Mouse (Mus musculus): ENCODE results near the gene Tacc2. TPM values are rescaled to one million over a fixed set of nuclear protein-coding genes. Genes with fewer than 3 reads are reported as not detected.
A peak's percentile ranks its signal among the peaks of the same experiment; 100 is the strongest.

Tacc2 gene
- polyA plus RNA-seq, 1 experiment from 2014 or later, result 34.7 TPM

DNA sequence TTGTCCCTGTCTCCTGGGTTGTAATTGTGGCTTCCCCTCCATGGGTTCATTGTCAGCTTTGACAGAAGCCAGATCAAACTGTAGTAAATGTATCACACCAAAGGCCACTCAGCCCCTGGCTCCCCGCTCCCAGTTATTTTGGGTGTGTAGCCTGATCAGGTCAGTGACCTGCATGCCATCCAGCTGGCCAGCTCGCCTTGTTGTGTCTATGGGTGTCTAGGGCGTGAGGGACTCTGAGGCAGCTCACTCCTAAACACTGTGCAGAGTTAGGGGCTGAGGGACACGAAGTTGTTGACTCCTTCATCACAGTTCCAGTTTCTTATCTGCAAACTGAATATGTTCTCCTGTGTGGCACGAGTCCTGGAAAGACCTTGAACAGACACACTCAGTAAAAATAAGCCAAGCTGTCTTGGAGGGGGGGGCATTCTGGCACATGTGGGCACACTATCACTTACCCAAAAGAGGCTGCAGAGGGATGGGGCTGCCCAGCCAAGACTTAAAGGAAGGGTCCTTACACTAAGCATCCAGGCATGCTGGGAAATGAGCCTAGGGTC, 203.7 kb downstream of the Tacc2 start:
- Histone ChIP-seq H3K4me2 (ENCODE audit: low read depth, severe bottlenecking) (no peak overlapping the region), H3K27me3 (ENCODE audit: control insufficient read depth, insufficient read depth, low read length) (no peaks in the 10 kb centered on the region), H3K9me3 (ENCODE audit: control insufficient read depth, low read length) (no peaks in the 10 kb centered on the region), H3K9ac (ENCODE audit: low read length) (no peak overlapping the region), H3K36me3 (ENCODE audit: control insufficient read depth, insufficient read depth, low read length) (no peaks in the 10 kb centered on the region), H3K4me3 (ENCODE audit: low read depth, low read length) (no peak overlapping the region), H3K4me1 (ENCODE audit: control insufficient read depth, insufficient read depth, low read length) (no peaks in the 10 kb centered on the region), H3K27ac (replicated peaks; ENCODE audit: low read depth, low read length) (no peak overlapping the region)
- ATAC-seq (ENCODE audit: insufficient number of reproducible peaks, low FRiP score, low TSS enrichment, low read depth) (no peak), DNase-seq (ENCODE audit: low spot score) (no peak)
- WGBS, result 59% methylated on average over 5 of the region's 5 CpGs

DNA sequence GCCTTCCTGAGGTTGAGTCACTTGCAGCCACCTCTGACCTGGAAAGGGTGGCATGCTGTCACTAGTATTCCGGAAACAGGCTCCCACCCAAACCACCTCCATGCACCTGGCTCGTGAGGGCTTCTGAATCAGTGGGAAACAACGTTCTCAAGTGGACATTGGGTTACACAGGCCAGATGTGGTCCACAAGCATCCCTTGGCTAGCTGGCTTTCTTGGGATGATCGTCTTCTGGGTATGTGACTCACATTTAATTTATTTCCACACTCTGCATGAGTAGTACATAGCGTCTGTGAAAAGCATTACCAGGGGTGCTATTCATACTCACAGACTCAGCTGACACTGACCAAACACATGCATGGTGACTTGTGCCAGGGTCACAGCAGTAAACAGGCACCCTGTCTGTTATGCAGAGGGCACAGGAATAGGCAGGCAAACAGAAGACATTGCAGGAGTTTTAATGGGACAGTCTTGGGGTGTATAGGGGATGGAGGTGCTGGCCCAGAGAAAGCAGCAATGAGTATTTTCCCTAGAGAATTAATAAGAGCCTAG, 205.3 kb downstream of the Tacc2 start:
- Histone ChIP-seq H3K36me3 (ENCODE audit: control insufficient read depth, insufficient read depth, low read length) (no peaks in the 10 kb centered on the region), H3K4me1 (ENCODE audit: control insufficient read depth, insufficient read depth, low read length) (no peaks in the 10 kb centered on the region), H3K27ac (replicated peaks; ENCODE audit: low read depth, low read length) (no peak overlapping the region), H3K4me2 (ENCODE audit: low read depth, severe bottlenecking) (no peak overlapping the region), H3K9me3 (ENCODE audit: control insufficient read depth, low read length) (no peaks in the 10 kb centered on the region), H3K27me3 (ENCODE audit: control insufficient read depth, insufficient read depth, low read length) (no peaks in the 10 kb centered on the region), H3K9ac (ENCODE audit: low read length) (no peak overlapping the region), H3K4me3 (ENCODE audit: low read depth, low read length) (no peak overlapping the region)
- WGBS, result 79% methylated on average over 5 of the region's 5 CpGs
- ATAC-seq (ENCODE audit: insufficient number of reproducible peaks, low FRiP score, low TSS enrichment, low read depth), result no peak
- DNase-seq (ENCODE audit: low spot score), result no peak

DNA sequence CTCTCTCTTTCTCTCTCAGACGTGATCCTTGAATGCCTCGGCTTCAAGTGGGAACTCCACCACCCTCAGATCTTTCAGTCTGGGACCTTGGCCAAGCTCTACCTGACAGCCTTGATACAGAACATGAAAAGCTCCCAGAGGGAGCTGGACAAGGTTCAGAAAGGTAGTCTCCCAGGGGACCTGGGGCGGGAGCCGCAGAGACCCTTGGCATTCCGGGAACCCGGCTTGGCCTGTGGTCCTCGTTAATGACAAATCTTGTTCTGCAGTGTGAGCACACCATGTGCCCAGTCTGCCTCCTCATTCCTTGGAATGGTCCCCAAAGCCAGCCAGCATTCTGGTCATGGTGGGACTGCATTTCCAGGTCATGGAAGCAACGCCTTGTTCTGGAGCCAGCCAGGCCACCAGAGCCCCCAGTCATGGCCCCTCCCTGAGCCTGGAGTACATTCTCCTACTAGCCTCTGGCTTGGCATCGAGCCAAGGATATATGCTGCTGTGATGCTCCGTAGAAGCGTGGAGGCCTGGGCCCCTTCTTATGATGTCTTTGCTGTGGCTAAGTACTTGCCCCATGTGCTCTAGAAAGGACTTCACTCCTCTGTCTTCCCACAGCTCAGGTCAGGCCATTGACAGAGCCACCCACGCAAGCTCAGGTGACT, 208.8 kb downstream of the Tacc2 start:
- H3K9ac ChIP-seq (ENCODE audit: low read length), result no peak overlapping the region
- no peaks in the 10 kb centered on the region for H3K9me3 ChIP-seq (ENCODE audit: control insufficient read depth, low read length)
- H3K36me3 ChIP-seq (ENCODE audit: control insufficient read depth, insufficient read depth, low read length), result no peaks in the 10 kb centered on the region
- no peak overlapping the region for H3K4me3 ChIP-seq (ENCODE audit: low read depth, low read length)
- 88% methylated on average over 12 of the region's 12 CpGs for WGBS
- no peak for ATAC-seq (ENCODE audit: insufficient number of reproducible peaks, low FRiP score, low TSS enrichment, low read depth)
- no peaks in the 10 kb centered on the region for H3K27me3 ChIP-seq (ENCODE audit: control insufficient read depth, insufficient read depth, low read length)
- H3K27ac ChIP-seq (replicated peaks; ENCODE audit: low read depth, low read length), result no peak overlapping the region
- DNase-seq (ENCODE audit: low spot score), result no peak
- H3K4me1 ChIP-seq (ENCODE audit: control insufficient read depth, insufficient read depth, low read length), result no peaks in the 10 kb centered on the region
- no peak overlapping the region for H3K4me2 ChIP-seq (ENCODE audit: low read depth, severe bottlenecking)

DNA sequence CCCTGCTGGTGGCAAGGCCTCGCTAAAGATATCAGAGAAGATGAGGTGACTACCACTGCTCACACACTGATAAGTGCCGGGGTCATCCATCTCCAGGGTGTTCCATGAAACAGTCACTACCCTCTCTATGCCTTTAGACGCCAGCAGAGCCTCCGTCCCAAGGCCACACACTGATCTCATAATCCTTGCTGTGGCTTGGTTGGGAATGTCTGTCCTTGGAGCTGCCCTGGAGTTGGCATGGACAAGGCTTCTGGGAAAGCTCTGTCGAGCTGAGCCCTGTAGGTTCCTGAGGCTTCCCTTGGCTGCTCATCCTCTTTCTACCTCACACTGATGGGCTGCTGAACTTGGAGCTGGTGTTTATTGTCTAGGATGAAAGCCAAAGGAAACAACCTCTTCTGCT, 209.5 kb downstream of the Tacc2 start:
- Histone ChIP-seq H3K27me3 (ENCODE audit: control insufficient read depth, insufficient read depth, low read length) (no peaks in the 10 kb centered on the region), H3K4me2 (ENCODE audit: low read depth, severe bottlenecking) (no peak overlapping the region), H3K4me3 (ENCODE audit: low read depth, low read length) (no peak overlapping the region), H3K4me1 (ENCODE audit: control insufficient read depth, insufficient read depth, low read length) (no peaks in the 10 kb centered on the region), H3K36me3 (ENCODE audit: control insufficient read depth, insufficient read depth, low read length) (no peaks in the 10 kb centered on the region), H3K27ac (replicated peaks; ENCODE audit: low read depth, low read length) (no peak overlapping the region), H3K9me3 (ENCODE audit: control insufficient read depth, low read length) (no peaks in the 10 kb centered on the region), H3K9ac (ENCODE audit: low read length) (no peak overlapping the region)
- 83% methylated on average over 5 of the region's 5 CpGs for WGBS
- DNase-seq (ENCODE audit: low spot score), result no peak
- no peak for ATAC-seq (ENCODE audit: insufficient number of reproducible peaks, low FRiP score, low TSS enrichment, low read depth)

DNA sequence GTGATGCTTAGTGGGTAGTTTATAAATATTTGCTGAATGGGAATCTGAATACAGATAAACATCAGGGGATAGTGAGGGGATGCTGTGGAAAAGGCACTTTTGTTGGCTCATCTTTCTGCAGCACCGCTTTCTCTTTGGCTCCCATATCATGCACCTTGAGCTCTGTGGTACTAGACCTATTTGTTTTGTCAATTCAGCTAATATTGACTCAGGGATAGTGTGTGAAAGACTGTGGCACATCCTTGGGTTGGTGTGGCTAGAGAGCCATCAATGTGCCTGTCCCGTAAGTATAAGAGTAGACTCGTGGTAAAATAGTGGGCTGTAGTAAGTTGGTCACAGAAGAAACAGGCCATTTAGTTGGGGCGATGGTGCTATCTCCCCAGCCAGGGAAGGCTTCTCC, 210.3 kb downstream of the Tacc2 start:
- no peak overlapping the region for H3K9ac ChIP-seq (ENCODE audit: low read length)
- no peak overlapping the region for H3K4me3 ChIP-seq (ENCODE audit: low read depth, low read length)
- no peak overlapping the region for H3K27ac ChIP-seq (replicated peaks; ENCODE audit: low read depth, low read length)
- H3K27me3 ChIP-seq (ENCODE audit: control insufficient read depth, insufficient read depth, low read length), result no peaks in the 10 kb centered on the region
- no peak overlapping the region for H3K4me2 ChIP-seq (ENCODE audit: low read depth, severe bottlenecking)
- H3K36me3 ChIP-seq (ENCODE audit: control insufficient read depth, insufficient read depth, low read length), result no peaks in the 10 kb centered on the region
- H3K4me1 ChIP-seq (ENCODE audit: control insufficient read depth, insufficient read depth, low read length), result no peaks in the 10 kb centered on the region
- ATAC-seq (ENCODE audit: insufficient number of reproducible peaks, low FRiP score, low TSS enrichment, low read depth) (no peak), DNase-seq (ENCODE audit: low spot score) (no peak)
- no peaks in the 10 kb centered on the region for H3K9me3 ChIP-seq (ENCODE audit: control insufficient read depth, low read length)
- WGBS, result 92% methylated on average over 4 of the region's 4 CpGs

DNA sequence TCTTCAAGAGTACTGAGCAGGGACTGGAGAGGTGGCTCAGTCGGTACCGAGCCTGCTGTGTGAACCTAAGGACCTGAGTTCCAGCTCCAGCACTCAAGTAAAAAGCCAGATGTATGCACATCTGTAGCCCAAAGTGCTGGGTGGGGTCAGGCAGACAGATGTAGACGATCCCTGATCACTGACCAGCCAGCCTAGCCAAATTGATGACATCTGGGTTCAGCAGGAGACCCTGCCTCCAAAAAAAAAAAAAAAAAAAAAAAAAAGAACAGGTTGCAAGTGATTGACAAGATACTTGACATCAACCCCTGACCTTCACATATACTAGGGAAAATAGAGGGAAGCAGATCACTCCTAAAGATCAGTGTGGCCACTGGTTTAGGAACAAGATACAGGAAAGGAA, 211.7 kb downstream of the Tacc2 start:
- no peaks in the 10 kb centered on the region for H3K36me3 ChIP-seq (ENCODE audit: control insufficient read depth, insufficient read depth, low read length)
- no peak overlapping the region for H3K4me2 ChIP-seq (ENCODE audit: low read depth, severe bottlenecking)
- 67% methylated on average over 3 of the region's 3 CpGs for WGBS
- H3K27me3 ChIP-seq (ENCODE audit: control insufficient read depth, insufficient read depth, low read length), result no peaks in the 10 kb centered on the region
- ATAC-seq (ENCODE audit: insufficient number of reproducible peaks, low FRiP score, low TSS enrichment, low read depth) (no peak), DNase-seq (ENCODE audit: low spot score) (no peak)
- H3K4me3 ChIP-seq (ENCODE audit: low read depth, low read length), result no peak overlapping the region
- no peak overlapping the region for H3K9ac ChIP-seq (ENCODE audit: low read length)
- H3K4me1 ChIP-seq (ENCODE audit: control insufficient read depth, insufficient read depth, low read length), result no peaks in the 10 kb centered on the region
- no peak overlapping the region for H3K27ac ChIP-seq (replicated peaks; ENCODE audit: low read depth, low read length)
- no peaks in the 10 kb centered on the region for H3K9me3 ChIP-seq (ENCODE audit: control insufficient read depth, low read length)

DNA sequence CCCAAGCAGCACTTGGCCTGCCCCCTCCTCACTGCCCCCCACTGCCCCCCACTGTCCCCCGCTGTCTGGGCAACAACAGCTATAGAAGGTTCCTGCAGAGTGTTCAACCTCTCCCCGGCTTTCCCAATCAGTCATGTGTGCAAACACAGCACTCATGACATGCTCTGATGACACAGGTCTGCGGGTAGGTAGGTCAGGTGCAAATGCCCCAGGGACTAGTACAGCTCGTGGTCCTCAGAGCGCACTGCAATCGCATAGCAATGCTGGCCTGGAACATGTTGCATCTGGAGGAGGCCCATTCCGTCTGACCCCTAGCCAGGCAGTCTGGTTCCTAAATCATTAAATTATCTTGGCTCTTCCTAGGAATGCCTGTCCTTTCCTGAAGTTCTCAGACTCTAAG, 212.2 kb downstream of the Tacc2 start:
- whole genome bisulfite sequencing, result 91% methylated on average over 7 of the region's 7 CpGs
- Histone ChIP-seq H3K4me3 (ENCODE audit: low read depth, low read length) (no peak overlapping the region), H3K27me3 (ENCODE audit: control insufficient read depth, insufficient read depth, low read length) (no peaks in the 10 kb centered on the region), H3K9ac (ENCODE audit: low read length) (no peak overlapping the region), H3K36me3 (ENCODE audit: control insufficient read depth, insufficient read depth, low read length) (no peaks in the 10 kb centered on the region), H3K4me2 (ENCODE audit: low read depth, severe bottlenecking) (no peak overlapping the region), H3K4me1 (ENCODE audit: control insufficient read depth, insufficient read depth, low read length) (no peaks in the 10 kb centered on the region), H3K27ac (replicated peaks; ENCODE audit: low read depth, low read length) (no peak overlapping the region), H3K9me3 (ENCODE audit: control insufficient read depth, low read length) (no peaks in the 10 kb centered on the region)
- no peak for DNase-seq (ENCODE audit: low spot score)
- no peak for ATAC-seq (ENCODE audit: insufficient number of reproducible peaks, low FRiP score, low TSS enrichment, low read depth)

DNA sequence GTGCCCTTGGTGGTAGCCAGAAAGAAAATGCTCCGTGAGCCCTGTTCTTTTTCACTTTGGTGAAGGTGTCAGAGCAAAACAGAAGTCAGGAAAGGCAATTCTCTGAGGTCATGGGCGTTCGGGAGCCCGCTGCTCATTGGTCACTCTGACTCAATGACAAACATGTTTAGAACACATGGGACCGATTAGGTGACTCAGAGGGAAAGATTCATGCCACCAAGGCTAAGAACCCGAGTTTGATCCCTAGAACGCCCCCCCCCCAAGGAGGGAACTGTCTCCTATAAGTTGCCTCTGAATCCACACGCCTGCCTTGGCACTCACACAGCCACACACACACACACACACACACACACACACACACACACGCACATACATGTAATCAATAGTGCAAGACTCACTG, 216.4 kb downstream of the Tacc2 start:
- no peaks in the 10 kb centered on the region for H3K36me3 ChIP-seq (ENCODE audit: control insufficient read depth, insufficient read depth, low read length)
- no peak overlapping the region for H3K9ac ChIP-seq (ENCODE audit: low read length)
- H3K4me3 ChIP-seq (ENCODE audit: low read depth, low read length), result no peak overlapping the region
- H3K4me1 ChIP-seq (ENCODE audit: control insufficient read depth, insufficient read depth, low read length), result no peaks in the 10 kb centered on the region
- 44% methylated on average over 9 of the region's 9 CpGs for WGBS
- H3K9me3 ChIP-seq (ENCODE audit: control insufficient read depth, low read length), result no peaks in the 10 kb centered on the region
- ATAC-seq (ENCODE audit: insufficient number of reproducible peaks, low FRiP score, low TSS enrichment, low read depth) (no peak), DNase-seq (ENCODE audit: low spot score) (peak; percentile 23)
- no peak overlapping the region for H3K4me2 ChIP-seq (ENCODE audit: low read depth, severe bottlenecking)
- no peak overlapping the region for H3K27ac ChIP-seq (replicated peaks; ENCODE audit: low read depth, low read length)
- no peaks in the 10 kb centered on the region for H3K27me3 ChIP-seq (ENCODE audit: control insufficient read depth, insufficient read depth, low read length)

DNA sequence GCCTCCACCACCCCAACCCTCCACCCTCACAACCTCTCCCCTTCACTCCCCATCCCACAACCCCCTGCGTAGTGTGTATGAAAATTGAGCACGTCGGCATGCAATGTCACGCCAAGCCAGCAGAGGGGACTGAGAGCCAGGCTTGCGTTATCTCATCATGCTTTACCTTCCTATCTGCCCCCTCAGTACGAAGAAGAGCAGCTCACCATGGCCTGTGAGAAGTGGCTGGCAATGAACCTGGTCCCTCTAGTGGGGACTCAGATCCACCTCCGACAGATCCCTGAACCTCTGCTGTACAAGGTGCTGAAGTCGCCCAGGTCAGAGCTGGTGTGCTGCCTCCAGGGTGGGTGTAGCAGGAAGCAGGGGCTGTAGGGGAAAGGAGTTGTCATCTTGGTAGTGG, 219.5 kb downstream of the Tacc2 start:
- Histone ChIP-seq H3K4me1 (ENCODE audit: control insufficient read depth, insufficient read depth, low read length) (no peaks in the 10 kb centered on the region), H3K27me3 (ENCODE audit: control insufficient read depth, insufficient read depth, low read length) (no peaks in the 10 kb centered on the region), H3K4me3 (ENCODE audit: low read depth, low read length) (no peak overlapping the region), H3K36me3 (ENCODE audit: control insufficient read depth, insufficient read depth, low read length) (no peaks in the 10 kb centered on the region), H3K9me3 (ENCODE audit: control insufficient read depth, low read length) (no peaks in the 10 kb centered on the region), H3K4me2 (ENCODE audit: low read depth, severe bottlenecking) (no peak overlapping the region), H3K9ac (ENCODE audit: low read length) (no peak overlapping the region), H3K27ac (replicated peaks; ENCODE audit: low read depth, low read length) (no peak overlapping the region)
- WGBS, result 66% methylated on average over 8 of the region's 8 CpGs
- ATAC-seq (ENCODE audit: insufficient number of reproducible peaks, low FRiP score, low TSS enrichment, low read depth) (no peak), DNase-seq (ENCODE audit: low spot score) (no peak)
